In the genomic region with DNA sequence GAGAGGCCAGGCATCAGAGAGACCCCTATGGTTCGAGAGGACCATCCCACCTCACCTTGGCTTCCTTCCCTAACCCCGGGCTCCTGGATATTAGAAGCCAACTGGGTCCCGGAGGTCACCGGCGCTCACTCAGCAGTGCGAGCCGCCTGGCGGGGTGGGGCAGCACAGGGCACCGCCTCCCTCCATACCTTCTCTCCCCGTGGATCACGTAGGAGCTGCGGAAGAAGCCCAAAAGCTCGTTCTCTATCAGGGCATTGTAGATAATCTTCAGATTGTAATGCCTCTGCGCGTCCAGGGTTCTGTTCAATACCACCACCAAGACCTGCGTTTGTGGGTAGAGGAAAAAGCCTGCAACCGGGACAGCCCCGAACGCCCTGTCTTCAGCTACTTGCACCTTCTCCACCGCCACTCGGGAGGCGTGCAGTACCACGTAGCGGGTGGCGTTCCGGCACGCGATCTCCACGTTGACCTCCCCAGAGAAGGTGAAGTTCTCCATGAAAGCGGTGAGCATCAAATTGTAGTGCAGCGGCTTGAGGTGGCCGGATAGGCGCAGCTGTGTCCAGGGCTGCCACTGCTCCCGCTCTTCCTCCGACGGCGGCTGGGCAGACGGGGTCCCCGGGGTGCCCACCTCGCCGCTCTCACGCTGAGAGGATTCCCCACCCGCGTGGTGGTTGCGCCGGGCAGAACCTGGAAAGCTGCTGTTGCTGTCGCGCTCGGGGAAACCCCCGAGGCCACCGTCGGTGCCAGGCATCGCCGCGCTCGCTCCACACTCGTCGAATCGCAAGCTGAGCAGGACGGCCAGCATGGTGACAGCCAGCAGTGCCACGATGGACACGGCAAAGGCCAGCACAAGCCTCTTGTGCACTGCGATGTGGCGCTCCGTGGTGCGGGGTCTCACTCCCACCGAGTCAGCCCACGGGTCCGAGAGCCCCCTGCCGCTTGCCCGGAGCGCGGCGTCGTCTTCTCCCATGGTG, we compare ENCODE assay signal across 8 mouse cellular contexts. TPM values are rescaled to one million over a fixed set of nuclear protein-coding genes. Genes with fewer than 3 reads are reported as not detected.
DNase-seq lines count a peak whose midpoint lies in the region; ATAC-seq lines count a peak whose summit lies in the region.

No protein-coding gene starts in this region.

- peaks cover 4% of the 10 kb centered on the region; the same call in 1 of the 2 replicates for H3K4me1 ChIP-seq in megakaryocyte, embryonic 14.5 days
- H3K4me1 ChIP-seq in hindbrain, embryonic 12.5 days = peaks cover 15% of the 10 kb centered on the region
- peaks cover 26% of the 10 kb centered on the region for H3K4me1 ChIP-seq in midbrain, embryonic 15.5 days

- ATAC-seq in megakaryocyte, adult 5-6 weeks (ENCODE audit: poor library complexity, severe bottlenecking) = no peak
- peak; percentile 68 for ATAC-seq in hindbrain, embryonic 12.5 days (ENCODE audit: low FRiP score)
- peak; percentile 57 for ATAC-seq in midbrain, embryonic 15.5 days (replicated peaks)

- no peaks in the 10 kb centered on the region for H3K36me3 ChIP-seq in megakaryocyte, embryonic 14.5 days (replicated peaks; ENCODE audit: low read length)
- no peaks in the 10 kb centered on the region for H3K36me3 ChIP-seq in hindbrain, embryonic 12.5 days
- H3K36me3 ChIP-seq in midbrain, embryonic 15.5 days (replicated peaks) = no peaks in the 10 kb centered on the region

- no peak overlapping the region for H3K27ac ChIP-seq in hindbrain, embryonic 12.5 days
- peak overlapping the region; percentile 71 for H3K27ac ChIP-seq in midbrain, embryonic 15.5 days

- H3K27me3 ChIP-seq in megakaryocyte, embryonic 14.5 days (replicated peaks) = peaks cover 28% of the 10 kb centered on the region
- peaks cover 36% of the 10 kb centered on the region for H3K27me3 ChIP-seq in hindbrain, embryonic 12.5 days
- H3K27me3 ChIP-seq in midbrain, embryonic 15.5 days (replicated peaks) = peaks cover 6% of the 10 kb centered on the region

- H3K4me3 ChIP-seq in megakaryocyte, embryonic 14.5 days (replicated peaks) = peak overlapping the region; percentile 62
- H3K4me3 ChIP-seq in hindbrain, embryonic 12.5 days = peak overlapping the region; percentile 55
- peak overlapping the region; percentile 84 for H3K4me3 ChIP-seq in midbrain, embryonic 15.5 days

- H3K9ac ChIP-seq in hindbrain, embryonic 12.5 days = peak overlapping the region; percentile 56
- H3K9ac ChIP-seq in midbrain, embryonic 15.5 days = peak overlapping the region; percentile 66

- peaks cover 24% of the 10 kb centered on the region for H3K9me3 ChIP-seq in megakaryocyte, embryonic 14.5 days
- H3K9me3 ChIP-seq in hindbrain, embryonic 12.5 days (replicated peaks) = no peaks in the 10 kb centered on the region
- H3K9me3 ChIP-seq in midbrain, embryonic 15.5 days = no peaks in the 10 kb centered on the region

- 5% methylated on average over 73 of the region's 75 CpGs for WGBS in hindbrain, embryonic 12.5 days
- 6% methylated on average over 75 of the region's 75 CpGs for WGBS in midbrain, embryonic 15.5 days

- peak overlapping the region; percentile 92 for H3K4me2 ChIP-seq in hindbrain, embryonic 12.5 days (replicated peaks)
- peak overlapping the region; percentile 75 for H3K4me2 ChIP-seq in midbrain, embryonic 15.5 days

- peak; percentile 24 to 27 for DNase-seq in frontal cortex, postnatal 36 days (ENCODE audit: low spot score in 2 of 2)
- no peak for DNase-seq in frontal cortex, postnatal 14 days (ENCODE audit: low spot score in 2 of 2)
- no peak for DNase-seq in ovary, postnatal 10 days (ENCODE audit: low spot score)
- no peak for DNase-seq in layer of hippocampus, adult 11-12 months (ENCODE audit: low spot score)

RNA-seq across cellular contexts. Expression of gene Trhde, which starts 1.5 kb away (rescaled TPM):
- not detected in 2 replicates for polyA plus RNA-seq in megakaryocyte, embryonic 14.5 days (2012; ENCODE audit: insufficient read depth, low replicate concordance)
- not detected in 2 replicates for total RNA-seq in megakaryocyte, adult 5-6 weeks (2015)
- not detected in 2 replicates for total RNA-seq in megakaryocyte, adult 5-6 weeks (2017)
- polyA plus RNA-seq in hindbrain, embryonic 12.5 days (2016; fragmentation: Nextera tagmentation; extraction: Ambion mirVana) = 3.7 and 4.1 TPM in 2 replicates
- 6.0 and 7.4 TPM in 2 replicates for polyA plus RNA-seq in midbrain, embryonic 15.5 days (2015; fragmentation: Nextera tagmentation; extraction: Ambion mirVana)

Comparison
In these comparisons a context has a peak if more than half of its experiments do, and no peak if none do; other contexts are left out.
1. DNase-seq: peak in frontal cortex, postnatal 36 days (2 of 2); none in frontal cortex, postnatal 14 days (0 of 2), ovary, postnatal 10 days (single experiment) and layer of hippocampus, adult 11-12 months (single experiment).
2. Peak in every context shown above with its lines, with median percentiles within 50 percentile points of each other: H3K4me3 ChIP-seq.